ENCODE assay signal across 9 mouse cellular contexts in genomic region chr10:90771471-90772226, GRCm38 (mm10).
DNase-seq lines count a peak whose midpoint lies in the region; ATAC-seq and TF ChIP-seq lines count a peak whose summit lies in the region.
"Had no signal": no experiment of that assay in that cellular context is flagged by ENCODE, and none has a peak within 500 bp of the region (broad histone marks: within the 10 kb centered on the region; RNA-seq: fewer than 3 reads in every experiment).

No protein-coding gene starts in this region.

- peak; percentile 33 for DNase-seq in lung, embryonic 14.5 days
- no peak for DNase-seq in lung, postnatal 4 days
- DNase-seq in hindlimb bud, embryonic 11.5 days (ENCODE audit: extremely low spot score, low read depth, low spot score): peak; percentile 10
- peak; percentile 20 for DNase-seq in yolk sac, embryonic 10.5 days (ENCODE audit: low spot score)
- no peak for DNase-seq in gastrocnemius, adult 8-10 months (ENCODE audit: low spot score in 2 of 2)
- DNase-seq in spleen, postnatal 36 days (ENCODE audit: low spot score in 2 of 2): no peak
- DNase-seq: thymus, postnatal 4 days had no signal

- no peaks in the 10 kb centered on the region for H3K4me1 ChIP-seq in lung, embryonic 14.5 days (ENCODE audit: insufficient read depth)
- H3K4me1 ChIP-seq in embryonic facial prominence, embryonic 12.5 days: no peaks in the 10 kb centered on the region

- no peaks in the 10 kb centered on the region for H3K36me3 ChIP-seq in lung, embryonic 14.5 days (ENCODE audit: insufficient read depth)
- no peaks in the 10 kb centered on the region for H3K36me3 ChIP-seq in embryonic facial prominence, embryonic 12.5 days

- no peaks in the 10 kb centered on the region for H3K27me3 ChIP-seq in lung, embryonic 14.5 days (ENCODE audit: insufficient read depth, low read length)
- peaks cover 6% of the 10 kb centered on the region for H3K27me3 ChIP-seq in embryonic facial prominence, embryonic 12.5 days

- H3K9me3 ChIP-seq in lung, embryonic 14.5 days (ENCODE audit: low read depth, low read length): no peaks in the 10 kb centered on the region
- H3K9me3 ChIP-seq in embryonic facial prominence, embryonic 12.5 days: no peaks in the 10 kb centered on the region

- no peak overlapping the region for H3K4me2 ChIP-seq in lung, embryonic 14.5 days
- H3K4me2 ChIP-seq in embryonic facial prominence, embryonic 12.5 days (replicated peaks): 0 out of 2 replicates have a peak overlapping the region, but pooled peaks have one; percentile 21

- 0 out of 2 replicates have a peak, but pooled peaks have one; percentile 24 for ATAC-seq in lung, embryonic 14.5 days (ENCODE audit: insufficient read depth)
- 0 out of 2 replicates have a peak, but pooled peaks have one; percentile 28 for ATAC-seq in embryonic facial prominence, embryonic 12.5 days (ENCODE audit: insufficient number of reproducible peaks, insufficient read depth, low FRiP score, low TSS enrichment)

- 7% methylated on average over 15 of the region's 15 CpGs for WGBS in lung, embryonic 14.5 days
- 7% methylated on average over 15 of the region's 15 CpGs for WGBS in embryonic facial prominence, embryonic 12.5 days

- H3K4me3 ChIP-seq in lung, embryonic 14.5 days (ENCODE audit: low read depth, low read length): no peak overlapping the region
- no peak overlapping the region for H3K4me3 ChIP-seq in embryonic facial prominence, embryonic 12.5 days

- TF ChIP-seq CTCF in lung, embryonic 14.5 days (IDR thresholded peaks at IDR 0.05; ENCODE audit: low read depth): no peak

- no peak overlapping the region for H3K9ac ChIP-seq in lung, embryonic 14.5 days
- no peak overlapping the region for H3K9ac ChIP-seq in embryonic facial prominence, embryonic 12.5 days
- H3K9ac ChIP-seq: liver, embryonic 14.5 days had no signal

- no peak overlapping the region for H3K27ac ChIP-seq in lung, embryonic 14.5 days (ENCODE audit: low read depth)
- H3K27ac ChIP-seq in embryonic facial prominence, embryonic 12.5 days: no peak overlapping the region
- H3K27ac ChIP-seq: liver, embryonic 14.5 days had no signal

Comparison
In these comparisons a context has a peak if more than half of its experiments do, and no peak if none do; other contexts are left out.
1. DNase-seq: peak in lung, embryonic 14.5 days (single experiment), hindlimb bud, embryonic 11.5 days (single experiment) and yolk sac, embryonic 10.5 days (single experiment); none in lung, postnatal 4 days (0 of 2), gastrocnemius, adult 8-10 months (0 of 2) and spleen, postnatal 36 days (0 of 2).